Mouse (Mus musculus) heart, postnatal 0 days (tissue): ENCODE measurements around the gene Birc6. TPM values are rescaled to one million over a fixed set of nuclear protein-coding genes. Genes with fewer than 3 reads are reported as not detected.
"Not testable (repeated sequence)": the region's sequence is repeated elsewhere in the genome, so short reads cannot be mapped to it uniquely, and the experiment has no call there.

Source experiments
- ATAC-seq: fragments of 200-750 bp; cut with Nextera tagmentation; 2 replicates; pipeline ENCODE4 v1.8.0; 2017; ENCODE audit warnings: low read depth, moderate number of reproducible peaks, moderate library complexity; ENCODE audit not compliant: insufficient read depth
- DNase-seq: peaks from one replicate; pipeline ENCODE4 v3.0.0-alpha.2; 2016; ENCODE audit warnings: low spot score
- H3K27ac ChIP-seq: fragments of 300-500 bp; sonication (generic); 2 replicates; pipeline ENCODE4 v1.5.1; 2014; ENCODE audit warnings: low read depth, mild to moderate bottlenecking
- H3K27me3 ChIP-seq: fragments of 300-500 bp; sonication (generic); 2 replicates; pipeline ENCODE4 v1.6.1; 2014; ENCODE audit warnings: low read length, mixed read lengths; ENCODE audit not compliant: control insufficient read depth, insufficient read depth
- H3K36me3 ChIP-seq: fragments of 300-500 bp; sonication (generic); replicated peaks from 2 replicates; pipeline ENCODE4 v1.6.1; 2014; ENCODE audit warnings: low read length, mixed read lengths; ENCODE audit not compliant: control insufficient read depth, insufficient read depth
- H3K4me1 ChIP-seq: fragments of 300-500 bp; sonication (generic); 2 replicates; pipeline ENCODE4 v1.6.1; 2014; ENCODE audit warnings: antibody characterized with exemption; ENCODE audit not compliant: control insufficient read depth, insufficient read depth
- H3K4me2 ChIP-seq: fragments of 300-500 bp; sonication (generic); 2 replicates; pipeline ENCODE4 v1.6.1; 2014; ENCODE audit warnings: low read depth, mild to moderate bottlenecking, low read length, moderate library complexity
- H3K4me3 ChIP-seq: fragments of 300-500 bp; sonication (generic); 2 replicates; pipeline ENCODE4 v1.5.1; 2014; ENCODE audit warnings: low read depth, low read length
- H3K9ac ChIP-seq: fragments of 300-500 bp; sonication (generic); replicated peaks from 2 replicates; pipeline ENCODE4 v1.6.1; 2014; ENCODE audit warnings: low read depth, low read length, mixed read lengths
- H3K9me3 ChIP-seq: fragments of 300-500 bp; sonication (generic); replicated peaks from 2 replicates; pipeline ENCODE4 v1.6.1; 2016; ENCODE audit warnings: low read length; ENCODE audit not compliant: control insufficient read depth
- CTCF ChIP-seq: IDR thresholded peaks from 2 replicates; pipeline ENCODE4 v1.5.1; 2016; ENCODE audit warnings: antibody characterized with exemption, control low read depth, low read depth
- EP300 ChIP-seq: IDR thresholded peaks from 2 replicates; pipeline ENCODE4 v1.6.1; 2016; ENCODE audit warnings: antibody characterized with exemption, low read depth
- WGBS: fragments of 180-500 bp; shearing (Covaris S2); extraction: QIAGEN DNeasy Blood & Tissue Kit; methylation state at CpG from one replicate; pipeline ENCODE4 v1.1.7; 2014; 5-methylcytosine and 5-hydroxymethylcytosine counted together
- polyA plus RNA-seq: library from polyadenylated mRNA; unstranded; fragments of >200 nt; fragmentation: Nextera tagmentation; extraction: Ambion mirVana; gene quantifications from 2 replicates; pipeline ENCODE4 v1.2.1, GENCODE M21; 2015
- total RNA-seq: library from RNA; depleted of rRNA; stranded (reverse); fragments of >200 nt; gene quantifications from 2 replicates; pipeline ENCODE4 v1.2.3, GENCODE M21; 2014; ENCODE audit warnings: low replicate concordance

The Birc6 gene
- total and polyA plus RNA-seq, 2 experiments from 2014 or later, result 63.5 to 101 TPM

DNA sequence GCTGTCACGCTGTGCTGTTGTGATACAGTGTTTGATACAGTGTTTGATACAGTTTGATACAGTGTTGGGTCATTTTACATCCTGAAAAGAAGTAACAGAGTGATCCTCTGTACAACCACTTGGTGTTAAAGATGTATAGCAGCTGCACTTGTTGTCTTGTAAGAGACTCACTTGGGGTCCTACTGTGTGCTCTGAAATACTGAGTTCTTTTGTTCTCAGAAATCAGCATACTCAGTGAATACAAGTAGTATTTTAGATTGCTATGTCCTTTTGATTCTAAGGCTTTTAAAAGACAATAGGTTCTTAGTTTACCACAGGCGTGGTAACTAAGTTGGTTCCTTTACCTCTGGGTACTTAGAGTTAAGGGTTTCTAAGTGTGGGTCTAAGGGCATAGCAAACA, 160.5 kb downstream of the Birc6 start:
- H3K4me3 ChIP-seq, result no peak overlapping the region
- H3K9ac ChIP-seq, result no peak overlapping the region
- H3K36me3 ChIP-seq, result peaks cover 55% of the 10 kb centered on the region
- H3K27ac ChIP-seq, result no peak overlapping the region
- H3K4me1 ChIP-seq, result no peaks in the 10 kb centered on the region
- no peaks in the 10 kb centered on the region for H3K27me3 ChIP-seq
- WGBS, result 89% methylated on average over 2 of the region's 2 CpGs
- DNase-seq (no peak), ATAC-seq (no peak)
- TF ChIP-seq CTCF (no peak), EP300 (no peak)
- no peak overlapping the region for H3K4me2 ChIP-seq
- H3K9me3 ChIP-seq, result no peaks in the 10 kb centered on the region

DNA sequence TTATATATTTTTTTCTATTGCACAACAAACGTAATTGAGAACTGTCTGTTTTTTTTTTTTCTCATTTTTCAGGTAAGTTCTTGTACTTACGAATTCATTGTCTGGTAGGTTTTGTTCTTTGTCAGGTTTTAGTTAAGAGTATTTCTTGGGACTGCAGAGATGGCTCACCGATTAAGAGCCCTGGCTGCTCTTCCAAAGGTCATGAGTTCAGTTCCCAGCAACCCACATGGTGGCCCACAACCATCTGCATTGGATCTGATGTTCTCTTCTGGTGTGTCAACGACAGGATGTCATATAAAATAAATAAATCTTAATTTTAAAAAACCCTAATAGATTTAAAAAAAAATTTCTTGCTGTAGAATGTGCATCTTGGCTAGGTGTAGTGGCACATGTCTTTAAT, 161.3 kb downstream of the Birc6 start:
- WGBS, result 92% methylated on average over 4 of the region's 4 CpGs
- Histone ChIP-seq H3K4me3 (no peak overlapping the region), H3K4me1 (no peaks in the 10 kb centered on the region), H3K4me2 (no peak overlapping the region), H3K27me3 (no peaks in the 10 kb centered on the region), H3K36me3 (peaks cover 60% of the 10 kb centered on the region), H3K9me3 (no peaks in the 10 kb centered on the region), H3K27ac (no peak overlapping the region), H3K9ac (no peak overlapping the region)
- DNase-seq, result no peak
- ATAC-seq, result no peak
- TF ChIP-seq CTCF (no peak), EP300 (no peak)

- not testable (repeated sequence) for H3K9me3 ChIP-seq, ATAC-seq, H3K4me3 ChIP-seq, H3K27ac ChIP-seq, H3K4me2 ChIP-seq, H3K4me1 ChIP-seq, H3K27me3 ChIP-seq, DNase-seq, H3K9ac ChIP-seq
- 95% methylated on average over 2 of the region's 2 CpGs for WGBS
- H3K36me3 ChIP-seq, result peaks cover 65% of the 10 kb centered on the region
Measured at GRCm38 (mm10) chr17:74701661-74702060, 173.6 kb downstream of the Birc6 start.

DNA sequence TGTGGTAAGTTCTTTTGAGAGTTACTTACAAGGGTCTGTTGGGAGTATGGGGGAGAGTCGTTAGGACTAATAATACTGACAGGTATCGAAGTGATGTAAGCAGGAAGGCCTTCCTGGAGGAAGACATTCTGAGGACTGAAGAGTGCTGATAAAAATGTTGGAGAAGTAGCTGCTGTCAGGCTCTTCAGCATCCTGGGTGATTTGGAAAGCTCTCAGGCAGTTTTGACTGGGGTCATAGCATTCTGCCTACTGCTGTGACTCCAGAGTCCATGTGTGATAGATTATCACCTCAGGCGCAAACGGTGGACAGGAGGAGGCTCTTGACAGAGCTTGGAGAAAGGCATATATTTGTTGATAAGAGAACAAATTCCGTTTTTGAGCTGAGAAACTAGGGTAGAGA, 177.4 kb downstream of the Birc6 start:
- DNase-seq, result no peak

GRCm38 (mm10) chr17:74706593-74706992, 178.5 kb downstream of the Birc6 start:
- Histone ChIP-seq H3K27ac (no peak overlapping the region), H3K9me3 (no peaks in the 10 kb centered on the region), H3K27me3 (no peaks in the 10 kb centered on the region), H3K4me2 (no peak overlapping the region), H3K4me3 (no peak overlapping the region), H3K9ac (no peak overlapping the region), H3K36me3 (peaks cover 17% of the 10 kb centered on the region), H3K4me1 (no peaks in the 10 kb centered on the region)
- DNase-seq, result no peak
- TF ChIP-seq EP300 (no peak), CTCF (no peak)
- no peak for ATAC-seq

More for the DNA sequence above, 177.4 kb downstream of the Birc6 start:
- 57% methylated on average over 5 of the region's 5 CpGs for WGBS
- H3K36me3 ChIP-seq, result peaks cover 27% of the 10 kb centered on the region
- H3K27me3 ChIP-seq, result no peaks in the 10 kb centered on the region
- ATAC-seq, result no peak
- no peaks in the 10 kb centered on the region for H3K9me3 ChIP-seq
- no peak overlapping the region for H3K9ac ChIP-seq
- H3K4me3 ChIP-seq, result no peak overlapping the region
- H3K27ac ChIP-seq, result no peak overlapping the region
- no peak overlapping the region for H3K4me2 ChIP-seq
- TF ChIP-seq CTCF (no peak), EP300 (no peak)
- no peaks in the 10 kb centered on the region for H3K4me1 ChIP-seq

GRCm38 (mm10) chr17:74707637-74708152, 179.6 kb downstream of the Birc6 start:
- Histone ChIP-seq H3K4me2 (no peak overlapping the region), H3K27ac (no peak overlapping the region), H3K9me3 (no peaks in the 10 kb centered on the region), H3K4me3 (no peak overlapping the region), H3K36me3 (peaks cover 11% of the 10 kb centered on the region), H3K9ac (no peak overlapping the region), H3K27me3 (no peaks in the 10 kb centered on the region), H3K4me1 (no peaks in the 10 kb centered on the region)
- 86% methylated on average over 7 of the region's 7 CpGs for WGBS
- ATAC-seq (no peak), DNase-seq (no peak)
- TF ChIP-seq CTCF, result no peak
- TF ChIP-seq EP300, result no peak
